Mouse (Mus musculus) embryonic facial prominence, embryonic 10.5 days (tissue): ENCODE results near the gene Myh6. TPM values are rescaled to one million over a fixed set of nuclear protein-coding genes. Genes with fewer than 3 reads are reported as not detected.
"Not testable (repeated sequence)": the region's sequence is repeated elsewhere in the genome, so short reads cannot be mapped to it uniquely, and the experiment has no call there.

Source experiments
- DNase-seq: peaks from one replicate; pipeline ENCODE4 v3.0.0-alpha.2; 2017; ENCODE audit warnings: low spot score
- H3K27ac ChIP-seq: fragments of 300-500 bp; sonication (generic); replicated peaks from 2 replicates; pipeline ENCODE4 v1.5.1; 2016; ENCODE audit warnings: mild to moderate bottlenecking
- H3K27me3 ChIP-seq: fragments of 300-500 bp; sonication (generic); replicated peaks from 2 replicates; pipeline ENCODE4 v1.6.1; 2016; ENCODE audit warnings: low read depth, mild to moderate bottlenecking; ENCODE audit not compliant: poor library complexity, severe bottlenecking
- H3K36me3 ChIP-seq: fragments of 300-500 bp; sonication (generic); replicated peaks from 2 replicates; pipeline ENCODE4 v1.6.1; 2016; ENCODE audit warnings: mild to moderate bottlenecking, moderate library complexity
- H3K4me1 ChIP-seq: fragments of 300-500 bp; sonication (generic); 2 replicates; pipeline ENCODE4 v1.6.1; 2016
- H3K4me3 ChIP-seq: fragments of 300-500 bp; sonication (generic); 2 replicates; pipeline ENCODE4 v1.5.1; 2016; ENCODE audit warnings: mild to moderate bottlenecking, moderate library complexity
- H3K9me3 ChIP-seq: fragments of 300-500 bp; sonication (generic); 2 replicates; pipeline ENCODE4 v1.6.1; 2016; ENCODE audit warnings: mild to moderate bottlenecking
- WGBS: fragments of 180-500 bp; shearing (Covaris S2); methylation state at CpG from one replicate; pipeline ENCODE4 v1.1.7; 2016; 5-methylcytosine and 5-hydroxymethylcytosine counted together
- polyA plus RNA-seq: library from polyadenylated mRNA; unstranded; fragments of >200 nt; fragmentation: Nextera tagmentation; extraction: Ambion mirVana; gene quantifications from 2 replicates; pipeline ENCODE4 v1.2.1, GENCODE M21; 2016

Gene Myh6
- polyA plus RNA-seq, 1 experiment from 2014 or later = 0.26 TPM

DNA sequence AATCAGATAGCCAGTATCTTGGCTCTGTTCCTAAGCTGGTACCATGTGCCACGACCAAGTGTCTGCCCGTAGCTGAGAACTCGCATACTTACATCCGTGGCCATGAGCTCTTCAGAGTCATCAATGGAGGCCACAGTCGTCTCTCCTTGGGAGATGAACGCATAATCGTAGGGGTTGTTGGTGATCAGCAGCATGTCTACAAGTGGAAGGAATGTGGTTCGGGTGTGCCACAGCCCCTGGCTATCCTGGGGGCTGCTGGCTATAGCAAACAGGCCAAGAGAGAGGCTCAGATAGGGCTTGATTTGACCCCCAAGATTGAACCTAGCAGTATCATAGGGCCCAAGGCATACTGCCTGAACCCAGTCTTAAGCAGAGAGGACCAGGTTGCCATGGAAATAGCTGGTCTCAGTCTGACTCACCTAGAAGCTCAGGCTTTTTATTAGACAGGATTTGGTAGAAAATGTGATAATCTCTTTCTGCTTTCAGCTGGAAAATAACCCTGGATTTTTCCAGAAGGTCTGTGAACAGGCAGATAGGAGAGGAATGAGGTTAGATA, 23.2 kb upstream of the Myh6 start:
- H3K36me3 ChIP-seq = no peaks in the 10 kb centered on the region
- no peaks in the 10 kb centered on the region for H3K27me3 ChIP-seq
- 87% methylated on average over 8 of the region's 8 CpGs for WGBS
- no peak overlapping the region for H3K4me3 ChIP-seq
- peaks cover 25% of the 10 kb centered on the region for H3K4me1 ChIP-seq
- no peaks in the 10 kb centered on the region for H3K9me3 ChIP-seq
- H3K27ac ChIP-seq = no peak overlapping the region
- no peak for DNase-seq

DNA sequence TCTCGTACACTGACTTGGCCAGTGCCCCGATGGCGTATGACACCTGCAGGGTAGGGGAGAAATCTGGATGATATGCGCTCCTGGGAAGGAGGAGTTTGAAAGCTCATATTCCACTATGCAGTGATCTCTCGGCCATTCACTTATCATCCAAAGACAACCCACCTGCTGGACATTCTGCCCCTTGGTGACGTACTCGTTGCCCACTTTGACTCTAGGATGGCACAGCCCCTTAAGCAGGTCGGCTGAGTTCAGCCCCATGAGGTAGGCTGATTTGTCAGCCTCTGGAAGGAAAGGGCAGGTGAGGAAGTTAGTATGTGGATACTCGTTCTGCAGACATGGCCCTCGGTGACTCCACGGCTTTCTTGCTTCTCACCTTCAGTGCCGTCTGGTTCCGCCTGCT, 22.2 kb upstream of the Myh6 start:
- no peak overlapping the region for H3K27ac ChIP-seq
- H3K36me3 ChIP-seq = no peaks in the 10 kb centered on the region
- no peak overlapping the region for H3K4me3 ChIP-seq
- DNase-seq = no peak
- H3K27me3 ChIP-seq = no peaks in the 10 kb centered on the region
- H3K9me3 ChIP-seq = no peaks in the 10 kb centered on the region
- H3K4me1 ChIP-seq = peaks cover 15% of the 10 kb centered on the region
- WGBS = 92% methylated on average over 13 of the region's 13 CpGs

DNA sequence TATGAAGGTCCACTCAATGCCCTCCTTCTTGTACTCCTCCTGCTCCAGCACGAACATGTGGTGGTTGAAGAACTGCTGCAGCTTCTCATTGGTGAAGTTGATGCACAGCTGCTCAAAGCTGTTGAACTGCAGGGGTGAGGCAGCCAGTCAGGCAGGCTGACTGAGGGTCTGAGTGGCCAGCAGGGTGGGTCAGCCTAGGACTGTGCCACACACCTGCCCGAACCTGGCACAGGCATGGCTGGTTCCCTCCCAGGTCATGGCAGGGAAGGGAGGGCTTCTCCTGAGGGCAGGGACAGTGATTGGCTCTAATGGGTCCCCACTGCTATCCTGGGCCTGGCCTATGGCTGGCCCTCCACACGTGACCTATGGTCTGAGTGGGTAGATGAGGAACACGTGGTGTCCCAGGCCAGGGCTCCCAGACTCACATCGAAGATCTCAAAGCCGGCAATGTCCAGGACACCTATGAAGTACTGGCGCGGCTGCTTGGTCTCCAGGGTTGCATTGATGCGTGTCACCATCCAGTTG, 21.7 kb upstream of the Myh6 start:
- not testable (repeated sequence) for H3K36me3 ChIP-seq, DNase-seq, H3K4me3 ChIP-seq, H3K9me3 ChIP-seq, H3K4me1 ChIP-seq, H3K27me3 ChIP-seq, H3K27ac ChIP-seq
- WGBS = 93% methylated on average over 9 of the region's 9 CpGs

DNA sequence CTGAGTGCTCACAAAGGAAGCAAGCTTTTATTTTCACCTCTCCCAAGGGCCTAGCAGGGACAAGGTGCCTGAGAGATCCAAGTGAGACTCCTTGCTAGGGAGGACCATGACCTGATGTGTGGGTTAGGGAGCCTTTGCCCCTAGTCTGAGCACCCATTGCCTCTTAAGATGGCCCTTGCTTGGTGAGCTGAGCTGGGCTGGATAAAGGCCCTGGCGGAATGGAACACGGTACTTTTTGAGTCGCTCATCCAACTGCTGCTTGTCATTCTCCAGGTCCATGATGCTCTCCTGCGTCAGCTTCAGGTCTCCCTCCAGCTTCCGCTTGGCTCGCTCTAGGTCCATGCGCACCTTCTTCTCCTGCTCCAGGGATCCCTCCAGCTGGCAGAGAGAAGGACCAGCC, 15.2 kb upstream of the Myh6 start:
- Histone ChIP-seq H3K36me3 (no peaks in the 10 kb centered on the region), H3K27me3 (no peaks in the 10 kb centered on the region), H3K4me3 (no peak overlapping the region), H3K9me3 (no peaks in the 10 kb centered on the region), H3K27ac (no peak overlapping the region), H3K4me1 (no peaks in the 10 kb centered on the region)
- no peak for DNase-seq
- 96% methylated on average over 7 of the region's 7 CpGs for WGBS

DNA sequence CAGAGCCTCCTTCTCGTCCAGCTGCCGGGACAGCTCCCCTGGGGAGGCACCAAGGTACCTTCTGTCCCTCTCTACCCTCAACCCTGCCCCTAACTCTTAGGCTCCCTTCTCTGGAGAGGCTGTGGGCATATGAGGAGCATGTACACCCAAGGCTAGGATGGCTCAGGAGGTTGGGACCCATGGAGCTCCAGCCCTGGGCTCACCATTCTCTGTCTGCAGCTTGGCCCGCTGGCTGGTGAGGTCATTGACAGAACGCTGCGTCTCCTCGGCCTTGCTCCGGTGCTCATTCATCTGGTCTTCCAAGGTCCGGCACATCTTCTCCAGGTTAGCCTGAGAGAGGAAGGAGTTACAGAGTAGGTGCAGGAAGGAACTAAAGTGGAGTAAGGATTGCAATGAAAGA, 11.9 kb upstream of the Myh6 start:
- 86% methylated on average over 8 of the region's 8 CpGs for WGBS

DNA sequence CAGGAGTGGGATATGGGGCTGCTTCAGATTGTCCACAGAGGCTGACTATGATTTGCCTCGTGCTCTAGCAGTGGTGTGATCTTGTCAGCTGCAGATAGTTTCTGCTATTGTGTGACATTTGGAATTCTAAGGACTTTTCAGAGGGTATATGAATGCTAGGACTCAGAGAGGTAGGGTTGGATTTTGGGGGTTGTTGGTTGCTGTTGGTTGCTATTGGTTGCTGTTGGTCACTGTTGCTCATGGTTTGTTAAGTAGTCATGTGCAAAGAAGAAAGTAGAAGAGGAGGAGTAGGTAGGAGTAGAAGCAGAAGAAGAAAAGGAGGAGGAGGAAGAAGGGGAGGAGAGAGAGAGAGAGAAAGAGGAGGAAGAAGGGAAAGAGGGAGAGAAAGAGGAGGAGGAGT, 9.9 kb upstream of the Myh6 start, which contains the start of gene Gm17428:
Gene Gm17428 (plus strand): TSS at position 301 of the 400 bp plus-strand sequence.
- WGBS = 63% methylated on average over 1 of the region's 1 CpGs
- no peak for DNase-seq
- Histone ChIP-seq H3K4me1 (peaks cover 4% of the 10 kb centered on the region; the same call in 1 of the 2 replicates), H3K27ac (no peak within 1 kb of the TSS), H3K9me3 (no peaks in the 10 kb centered on the region), H3K36me3 (no peaks in the 10 kb centered on the region), H3K4me3 (no peak within 1 kb of the TSS), H3K27me3 (0 out of 2 replicates have a peak, but pooled peaks cover 3% of the 10 kb centered on the region)

More for the DNA sequence above, 11.9 kb upstream of the Myh6 start:
- peaks cover 4% of the 10 kb centered on the region; the same call in 1 of the 2 replicates for H3K4me1 ChIP-seq
- H3K36me3 ChIP-seq = no peaks in the 10 kb centered on the region
- no peak overlapping the region for H3K4me3 ChIP-seq
- no peak for DNase-seq
- H3K27ac ChIP-seq = no peak overlapping the region
- 0 out of 2 replicates have a peak, but pooled peaks cover 3% of the 10 kb centered on the region for H3K27me3 ChIP-seq
- H3K9me3 ChIP-seq = no peaks in the 10 kb centered on the region

DNA sequence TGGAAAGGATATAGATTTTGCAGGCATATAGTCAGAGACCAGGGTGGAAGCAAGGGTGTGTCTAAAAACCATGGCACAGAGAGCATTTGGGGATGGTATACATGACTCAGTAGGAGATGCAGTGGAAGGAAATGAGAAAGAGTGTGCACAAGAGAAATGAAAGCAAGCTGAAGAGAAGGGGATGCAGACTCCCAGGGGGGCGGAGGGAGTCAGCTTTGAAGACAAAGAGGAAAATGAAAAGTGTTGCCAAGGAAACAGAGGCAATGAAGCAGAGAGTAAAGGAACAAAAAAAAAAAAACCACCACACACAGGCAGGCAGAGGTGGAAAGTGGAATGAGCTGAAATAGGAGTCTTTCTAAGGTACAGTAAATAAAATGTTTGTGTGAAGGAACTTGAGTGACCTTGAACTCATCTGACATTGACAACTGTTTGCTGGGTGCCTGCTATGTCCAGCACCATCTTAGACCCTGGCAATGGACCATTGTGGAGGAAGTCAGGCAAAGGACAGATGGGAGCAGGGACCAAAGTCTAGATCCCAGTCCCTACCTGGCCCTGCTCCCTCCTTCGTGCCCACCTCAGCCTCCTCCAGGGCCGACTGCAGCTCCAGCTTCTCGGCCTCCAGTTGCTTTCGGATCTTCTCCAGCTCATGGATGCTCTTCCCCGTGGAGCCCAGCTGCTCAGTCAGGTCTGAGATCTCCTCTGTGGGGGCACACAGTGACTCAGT, 7.5 kb upstream of the Myh6 start:
- WGBS = 86% methylated on average over 6 of the region's 6 CpGs
- H3K27ac ChIP-seq = no peak overlapping the region

DNA sequence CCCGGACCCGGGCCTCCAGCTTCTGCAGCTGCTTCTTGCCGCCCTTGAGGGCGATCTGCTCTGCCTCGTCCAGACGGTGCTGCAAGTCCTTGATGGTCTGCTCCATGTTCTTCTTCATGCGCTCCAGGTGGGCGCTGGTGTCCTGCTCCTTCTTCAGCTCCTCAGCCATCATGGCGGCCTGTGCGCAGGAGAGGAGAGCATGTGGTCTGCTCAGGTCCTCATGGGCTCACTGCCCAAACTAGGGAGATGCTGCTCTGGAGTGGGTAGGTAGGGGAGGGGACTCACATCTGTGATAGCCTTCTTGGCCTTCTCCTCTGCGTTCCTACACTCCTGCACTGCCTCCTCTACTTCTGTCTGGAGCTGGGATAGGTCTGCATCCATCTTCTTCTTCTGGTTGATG, 6.1 kb upstream of the Myh6 start:
- H3K27me3 ChIP-seq, H3K27ac ChIP-seq, H3K36me3 ChIP-seq, H3K4me1 ChIP-seq, H3K4me3 ChIP-seq, H3K9me3 ChIP-seq, DNase-seq: not testable (repeated sequence)
- 90% methylated on average over 11 of the region's 11 CpGs for WGBS

More for the DNA sequence above, 7.5 kb upstream of the Myh6 start:
- H3K36me3 ChIP-seq = no peaks in the 10 kb centered on the region
- 0 out of 2 replicates have a peak, but pooled peaks cover 3% of the 10 kb centered on the region for H3K27me3 ChIP-seq
- H3K4me3 ChIP-seq = no peak overlapping the region
- no peaks in the 10 kb centered on the region for H3K9me3 ChIP-seq
- DNase-seq = no peak
- peaks cover 4% of the 10 kb centered on the region; the same call in 1 of the 2 replicates for H3K4me1 ChIP-seq

DNA sequence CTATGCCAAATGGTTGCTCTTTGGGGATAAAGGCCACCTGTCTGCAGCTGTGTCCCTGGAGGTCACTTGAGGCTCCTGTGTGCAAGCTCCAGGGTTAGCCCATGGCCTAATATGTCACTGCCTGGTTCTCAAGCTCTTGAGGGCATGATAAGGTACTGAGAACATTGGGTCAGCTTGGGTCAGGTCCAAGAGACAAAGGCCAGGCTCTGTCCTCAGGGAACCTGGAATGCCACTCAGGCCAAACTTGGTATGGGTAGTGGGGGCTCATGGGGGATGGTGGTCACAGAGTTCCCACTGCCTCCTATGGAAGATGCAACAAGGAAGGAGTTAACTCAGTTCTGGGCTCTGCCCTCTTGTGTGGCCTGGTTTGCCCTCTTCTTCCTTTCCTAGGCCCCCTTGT, 1.6 kb upstream of the Myh6 start:
- no peak overlapping the region for H3K27ac ChIP-seq
- no peaks in the 10 kb centered on the region for H3K36me3 ChIP-seq
- H3K27me3 ChIP-seq = no peaks in the 10 kb centered on the region
- no peak for DNase-seq
- H3K4me3 ChIP-seq = no peak overlapping the region
- H3K4me1 ChIP-seq = 0 out of 2 replicates have a peak, but pooled peaks cover 6% of the 10 kb centered on the region
- H3K9me3 ChIP-seq = no peaks in the 10 kb centered on the region

DNA sequence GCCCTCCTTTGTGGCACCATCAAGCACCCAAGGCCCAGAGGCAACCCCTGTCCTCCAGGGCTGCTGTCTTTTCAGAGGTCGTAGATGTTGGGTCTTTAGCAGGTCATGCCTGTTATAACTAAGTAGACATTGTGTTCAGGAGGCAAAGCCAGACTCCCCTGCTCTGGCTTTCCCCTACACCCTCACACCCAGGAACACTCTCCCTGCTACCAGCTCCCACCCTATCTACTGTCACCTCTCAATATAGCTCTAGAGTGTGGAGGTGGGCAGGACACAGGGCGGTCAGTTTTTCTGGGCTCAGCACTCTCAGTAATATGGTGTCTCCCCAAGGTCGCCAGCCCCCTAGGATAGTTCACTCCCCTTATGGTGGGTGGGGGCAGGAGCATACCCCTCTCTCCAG, 1.1 kb upstream of the Myh6 start:
- Histone ChIP-seq H3K27ac (no peak overlapping the region), H3K27me3 (no peaks in the 10 kb centered on the region), H3K36me3 (no peaks in the 10 kb centered on the region), H3K9me3 (no peaks in the 10 kb centered on the region), H3K4me3 (no peak overlapping the region), H3K4me1 (0 out of 2 replicates have a peak, but pooled peaks cover 6% of the 10 kb centered on the region)
- WGBS = 84% methylated on average over 3 of the region's 3 CpGs
- no peak for DNase-seq

DNA sequence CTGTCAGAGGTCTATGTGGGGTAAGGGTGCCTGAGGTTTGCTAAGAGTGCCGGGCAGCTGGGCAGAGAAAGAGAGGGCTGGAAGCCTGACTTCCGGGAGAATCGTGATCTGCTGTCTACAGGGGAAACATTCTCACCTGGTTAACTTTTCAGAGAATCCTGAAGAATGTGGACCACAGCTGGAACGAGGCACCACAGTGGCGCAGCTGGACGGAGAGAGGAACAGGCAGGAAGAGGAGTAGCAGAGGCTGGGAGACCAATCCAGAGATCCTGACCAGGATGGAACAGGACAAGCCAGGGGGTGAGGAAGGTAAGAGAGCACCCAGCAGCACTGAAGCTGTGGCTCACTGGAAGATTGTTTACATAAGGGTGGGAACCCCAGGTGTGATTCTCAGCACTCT, 1.1 kb downstream of the Myh6 start:
- no peaks in the 10 kb centered on the region for H3K36me3 ChIP-seq
- H3K9me3 ChIP-seq = no peaks in the 10 kb centered on the region
- no peak overlapping the region for H3K27ac ChIP-seq
- no peak overlapping the region for H3K4me3 ChIP-seq
- 76% methylated on average over 6 of the region's 6 CpGs for WGBS
- H3K27me3 ChIP-seq = no peaks in the 10 kb centered on the region
- peaks cover 14% of the 10 kb centered on the region for H3K4me1 ChIP-seq
- DNase-seq = no peak

DNA sequence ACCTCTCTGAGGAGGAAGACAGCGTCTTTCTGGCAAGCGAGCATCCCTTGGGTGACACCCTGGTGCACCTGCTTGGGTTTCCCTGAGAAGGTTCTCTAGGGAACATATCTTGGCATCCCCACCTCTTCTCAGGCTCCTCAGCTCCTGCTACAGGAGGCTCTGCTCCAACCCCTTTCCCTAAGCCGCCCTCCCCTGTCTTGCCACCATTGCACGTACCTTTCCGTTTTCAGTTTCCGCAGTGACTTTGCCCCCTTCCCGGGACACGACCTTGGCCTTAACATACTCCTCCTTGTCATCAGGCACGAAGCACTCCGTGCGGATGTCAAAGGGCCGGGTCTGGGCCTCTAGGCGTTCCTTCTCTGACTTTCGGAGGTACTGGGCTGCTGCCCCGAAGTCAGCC, 1.7 kb downstream of the Myh6 start:
- H3K27me3 ChIP-seq = no peaks in the 10 kb centered on the region
- no peak overlapping the region for H3K27ac ChIP-seq
- WGBS = 85% methylated on average over 15 of the region's 15 CpGs
- peaks cover 17% of the 10 kb centered on the region for H3K4me1 ChIP-seq
- H3K4me3 ChIP-seq = no peak overlapping the region
- no peak for DNase-seq
- H3K36me3 ChIP-seq = no peaks in the 10 kb centered on the region
- H3K9me3 ChIP-seq = no peaks in the 10 kb centered on the region

DNA sequence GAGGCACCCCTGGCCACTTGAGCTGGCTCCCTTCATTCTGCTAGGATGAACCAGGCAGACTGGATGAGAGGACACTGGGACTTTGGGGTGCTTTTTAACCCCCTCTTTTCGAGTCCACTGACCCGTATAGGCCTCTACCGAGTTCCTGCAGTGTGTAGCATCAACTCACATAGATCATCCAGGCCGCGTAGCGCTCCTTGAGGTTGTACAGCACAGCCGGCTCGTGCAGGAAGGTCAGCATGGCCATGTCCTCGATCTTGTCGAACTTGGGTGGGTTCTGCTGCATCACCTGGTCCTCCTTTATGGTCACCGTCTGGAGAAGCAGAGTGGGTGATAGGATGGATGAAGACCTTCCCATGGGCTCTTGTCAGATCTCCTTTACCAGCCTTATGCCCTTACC, 3.0 kb downstream of the Myh6 start:
- WGBS = 86% methylated on average over 11 of the region's 11 CpGs
- no peak overlapping the region for H3K4me3 ChIP-seq
- peaks cover 17% of the 10 kb centered on the region for H3K4me1 ChIP-seq
- H3K36me3 ChIP-seq = no peaks in the 10 kb centered on the region
- no peak overlapping the region for H3K27ac ChIP-seq
- H3K27me3 ChIP-seq = no peaks in the 10 kb centered on the region
- H3K9me3 ChIP-seq = no peaks in the 10 kb centered on the region
- DNase-seq = no peak
